Mouse (Mus musculus) natural killer cell, adult 2 months (primary cell): ENCODE measurements around the gene Srpk2.
"Not testable (repeated sequence)": the region's sequence is repeated elsewhere in the genome, so short reads cannot be mapped to it uniquely, and the experiment has no call there.

ENCODE experiments used
- DNase-seq, 2 experiments: peaks; one replicate each; pipeline ENCODE4 v3.0.0; 2022; ENCODE audit warnings: low spot score in 2 of 2

Gene Srpk2

DNA sequence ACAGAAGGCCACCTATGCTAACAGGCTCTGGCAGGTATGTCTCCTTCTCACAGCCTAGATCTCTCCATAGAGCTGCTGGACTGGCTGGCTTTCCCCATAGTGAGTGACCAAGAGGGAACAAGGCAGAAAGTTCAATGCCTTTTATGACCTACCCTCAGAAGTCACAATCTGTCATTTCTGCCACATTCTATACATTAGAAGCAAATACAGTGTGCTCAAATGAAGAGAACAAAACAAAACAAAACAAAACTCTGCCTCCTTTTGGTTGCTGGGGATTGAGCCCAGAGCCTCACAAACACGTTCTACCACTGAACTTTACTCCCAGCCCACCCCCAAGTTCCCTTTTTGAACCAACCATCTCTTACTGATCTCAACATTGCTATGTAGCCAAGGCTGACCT, at the start of gene Srpk2:
Gene Srpk2, minus strand, starts transcription at position 101 of the 400 bp plus-strand sequence.
- no peak for DNase-seq

DNA sequence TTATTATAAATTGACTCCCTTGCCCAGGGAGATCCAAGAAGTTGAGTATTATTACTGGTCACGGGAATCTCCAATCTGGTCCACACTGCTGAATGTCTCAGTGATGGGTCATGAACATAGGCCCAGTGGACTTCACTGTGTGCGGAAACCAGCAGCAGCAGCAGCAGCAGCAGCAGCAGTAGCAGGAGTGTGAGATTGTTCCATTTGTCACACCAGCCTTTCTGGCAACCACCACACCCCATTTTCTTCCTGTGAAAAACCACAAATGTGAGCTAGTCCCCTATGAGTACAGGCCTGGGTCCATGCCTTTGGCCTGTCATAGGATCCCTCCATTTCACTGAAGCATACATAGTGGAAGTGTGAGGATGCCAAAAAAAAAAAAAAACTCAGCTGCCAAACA, 37.5 kb upstream of the Srpk2 start:
- peak; percentile 57 to 79 for DNase-seq

DNA sequence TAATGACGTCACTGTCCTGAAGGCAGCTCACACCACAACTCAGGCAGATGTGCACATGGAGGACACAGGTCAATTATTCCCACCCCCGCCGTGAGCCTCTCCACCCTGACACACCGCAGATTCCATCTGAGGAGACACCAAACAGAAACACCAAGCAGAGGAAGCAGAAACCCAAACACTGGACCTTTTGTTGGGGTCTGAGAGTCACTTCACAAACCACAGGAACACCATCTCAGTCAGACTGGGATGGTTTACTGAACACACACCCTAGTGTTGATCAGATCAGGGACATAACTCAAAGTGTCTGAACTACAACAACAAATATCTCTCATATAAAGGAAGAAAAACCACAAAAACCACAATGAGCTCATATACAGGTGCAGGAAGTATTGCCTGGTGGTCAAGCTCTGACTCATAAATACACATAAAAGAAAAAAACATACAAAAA, 34.5 kb upstream of the Srpk2 start:
- peak; percentile 66 to 79 for DNase-seq

DNA sequence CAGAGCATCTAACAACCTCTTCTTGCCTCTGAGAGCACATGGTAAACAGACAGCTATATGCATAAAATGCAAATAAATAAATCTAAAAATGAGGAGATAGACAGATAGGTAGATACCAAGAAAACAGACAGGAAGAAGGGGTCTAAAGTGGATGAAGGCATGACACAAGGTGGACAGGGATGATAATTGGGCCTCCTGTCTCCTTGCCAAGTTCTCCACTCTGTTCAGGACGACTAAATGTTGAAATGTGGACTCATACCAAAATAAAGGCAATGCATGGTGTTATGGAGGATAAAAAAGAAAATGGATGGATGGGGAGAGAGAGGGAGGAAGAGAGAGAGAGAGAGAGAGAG, 33.7 kb upstream of the Srpk2 start:
- no peak for DNase-seq

DNA sequence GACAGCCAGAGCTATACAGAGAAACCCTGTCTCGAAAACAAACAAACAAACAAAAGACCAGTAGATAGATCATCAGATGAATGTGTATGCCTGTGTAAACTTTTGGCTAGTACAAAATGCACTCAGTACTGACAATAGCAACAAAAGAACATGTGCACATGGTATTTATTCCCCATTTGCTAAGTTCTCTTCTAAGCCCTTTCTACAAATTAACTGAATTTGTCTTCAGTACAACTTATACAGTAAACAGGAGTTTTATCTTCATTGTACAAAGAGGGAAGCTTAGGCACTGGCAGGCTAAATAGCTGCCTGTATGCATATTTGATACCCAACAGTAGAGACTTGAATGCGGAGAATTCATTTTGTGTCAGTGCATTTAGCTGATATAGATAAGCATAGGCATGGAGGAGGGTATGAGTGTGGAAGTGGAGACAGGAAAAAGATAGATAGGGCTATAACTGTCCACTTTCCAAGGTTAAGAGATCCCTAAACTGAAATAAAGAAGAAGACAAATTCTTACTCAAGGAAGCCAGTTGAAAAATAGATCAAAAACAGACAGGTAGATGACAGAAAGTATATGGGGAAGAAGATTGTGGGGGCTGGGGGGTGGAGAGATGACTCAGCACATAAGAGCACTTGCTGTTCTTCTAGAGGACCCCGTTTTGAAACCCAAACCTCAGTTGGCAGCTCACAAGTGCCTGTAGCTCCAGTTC, 33.2 kb upstream of the Srpk2 start:
- DNase-seq: no peak

DNA sequence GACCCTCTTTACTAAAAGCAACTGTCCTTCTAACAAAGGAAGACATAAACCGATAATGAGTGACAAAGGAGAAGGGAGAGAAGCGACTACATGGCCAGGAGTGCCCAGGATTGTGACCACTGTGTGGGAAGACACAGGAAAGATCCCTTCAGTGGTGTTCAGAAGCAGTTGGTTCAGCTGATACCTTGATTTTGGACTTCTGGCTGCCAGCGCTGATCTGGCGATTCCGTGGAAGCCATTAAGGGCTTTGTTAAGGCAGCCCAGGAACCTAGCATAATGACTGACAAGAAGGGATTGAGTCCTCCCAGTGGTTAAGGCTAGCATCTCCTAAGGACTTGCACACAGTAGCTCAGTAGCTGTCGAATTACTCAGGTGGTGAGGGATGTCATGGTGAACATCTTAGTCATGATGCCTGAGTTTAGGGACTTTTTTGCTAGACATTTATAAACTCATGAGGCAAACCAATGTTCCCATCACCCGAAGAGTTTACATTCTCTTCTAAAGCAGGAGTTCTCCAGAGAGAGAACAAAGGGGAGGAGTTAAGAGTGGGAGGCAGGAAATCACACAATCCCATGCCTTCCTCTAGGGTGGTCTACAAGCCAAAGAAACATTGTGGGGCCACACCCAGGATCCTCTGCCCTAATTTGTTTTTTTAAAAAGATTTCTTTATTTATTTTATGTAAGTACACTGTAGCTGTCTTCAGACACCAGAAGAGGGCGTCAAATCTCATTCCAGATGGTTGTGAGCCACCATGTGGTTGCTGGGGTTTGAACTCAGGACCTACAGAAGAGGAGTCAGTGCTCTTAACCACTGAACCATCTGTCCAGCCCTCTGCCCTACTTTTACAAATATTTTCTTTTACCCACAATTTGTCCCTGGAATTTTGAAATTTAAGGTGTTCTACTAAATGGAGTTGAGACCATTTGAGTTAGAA, 29.3 kb upstream of the Srpk2 start:
- no peak for DNase-seq

DNA sequence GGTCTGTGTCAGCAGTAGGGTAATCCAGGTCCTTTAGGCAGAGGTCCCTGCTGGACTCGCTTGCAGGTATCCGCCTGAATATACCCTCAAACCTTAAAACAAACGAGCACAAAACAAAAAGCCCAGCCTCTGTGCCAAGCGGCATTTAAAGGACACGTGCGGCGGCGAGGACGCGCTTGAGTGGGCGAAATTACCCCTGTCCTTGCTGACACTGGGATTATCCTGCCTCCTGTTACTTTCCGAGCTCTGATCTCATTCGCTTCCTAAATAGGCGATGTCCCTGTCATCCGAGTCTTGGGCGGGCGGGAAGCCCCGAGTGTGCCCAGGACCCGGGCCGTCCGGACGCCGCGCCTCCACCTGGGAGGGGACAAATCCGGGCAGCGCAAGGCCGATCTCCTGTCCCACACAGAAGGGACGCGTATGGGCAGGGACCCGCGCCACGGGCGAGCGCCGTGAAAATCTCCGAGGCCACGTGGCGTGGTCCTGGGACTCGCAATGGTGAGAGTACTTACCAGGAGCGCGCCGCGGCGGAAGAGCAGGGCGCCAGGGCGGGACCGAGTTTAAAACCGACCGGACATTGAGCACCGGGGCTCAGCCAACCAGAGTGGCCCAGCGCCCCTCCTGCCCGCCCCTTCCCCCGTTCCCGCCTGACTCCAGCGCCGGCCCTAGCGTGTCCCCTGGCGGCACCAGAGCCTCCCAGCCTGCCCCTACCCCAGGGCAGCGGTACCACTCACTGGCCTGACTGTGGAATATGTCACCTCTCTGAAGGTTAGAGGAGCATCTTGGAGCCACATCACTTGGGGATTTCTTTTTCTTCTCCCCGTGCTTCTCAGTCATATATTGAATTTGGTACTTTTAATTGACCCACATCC, 27.9 kb upstream of the Srpk2 start:
- DNase-seq: peak; percentile 78 to 80

DNA sequence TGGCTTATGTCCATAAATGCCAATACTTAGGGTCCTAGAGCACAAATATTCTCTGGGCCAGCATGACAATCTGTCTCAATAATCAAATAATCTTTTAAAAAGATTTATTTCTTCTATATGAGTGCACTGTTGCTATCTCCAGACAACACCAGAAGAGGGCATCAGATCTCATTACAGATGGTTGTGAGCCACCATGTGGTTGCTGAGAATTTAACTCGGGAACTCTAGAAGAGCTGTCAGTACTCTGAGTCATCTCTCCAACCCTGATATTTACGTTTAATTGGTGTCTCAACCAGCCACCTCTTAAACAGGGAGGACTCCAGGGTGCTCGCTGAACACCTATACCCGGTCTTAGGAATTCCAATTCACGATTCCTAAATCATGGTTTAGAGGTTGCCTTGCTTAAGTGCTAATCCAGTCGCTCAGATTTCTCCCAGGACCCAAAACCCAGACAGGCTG, 27.3 kb upstream of the Srpk2 start:
- DNase-seq: peak in 1 of 2 experiments; percentile 33

DNA sequence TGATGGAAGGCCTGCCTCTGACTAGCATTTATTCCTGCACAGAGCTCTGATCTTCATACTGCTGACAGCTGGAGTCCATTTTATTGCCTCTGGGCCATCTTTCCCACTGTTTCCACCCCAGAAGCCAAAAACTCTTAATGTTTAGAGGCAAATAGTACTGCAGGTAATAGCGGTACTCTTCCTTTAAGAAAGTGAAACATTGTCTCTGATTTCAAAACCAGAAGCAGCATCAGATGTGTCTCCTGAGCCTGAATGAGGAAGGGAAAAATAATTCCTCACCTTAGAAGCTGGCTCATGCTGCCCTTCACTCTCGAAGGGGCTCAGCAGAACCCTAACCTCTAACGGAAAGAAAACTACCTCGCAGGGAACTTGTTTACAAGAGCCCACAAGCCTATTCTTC, 26.8 kb upstream of the Srpk2 start:
- no peak for DNase-seq

DNA sequence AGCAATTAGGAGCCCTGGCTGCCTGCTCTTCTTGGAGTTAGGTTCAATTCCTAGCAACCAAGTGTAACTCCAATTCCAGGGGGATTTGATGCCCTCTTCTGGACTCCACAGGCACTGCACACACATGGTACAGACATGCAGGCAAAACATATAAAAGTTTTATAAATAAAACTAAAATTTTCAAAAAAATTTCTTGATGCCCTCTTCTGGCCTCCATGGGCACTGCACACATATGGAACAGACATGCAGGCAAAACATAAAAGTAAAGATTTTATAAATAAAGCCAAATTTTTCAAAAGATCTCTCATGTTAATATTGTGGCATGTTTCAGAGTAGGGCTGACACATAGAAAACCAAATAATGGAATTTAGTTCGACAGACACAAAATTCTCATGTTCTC, 25.2 kb upstream of the Srpk2 start:
- no peak for DNase-seq

DNA sequence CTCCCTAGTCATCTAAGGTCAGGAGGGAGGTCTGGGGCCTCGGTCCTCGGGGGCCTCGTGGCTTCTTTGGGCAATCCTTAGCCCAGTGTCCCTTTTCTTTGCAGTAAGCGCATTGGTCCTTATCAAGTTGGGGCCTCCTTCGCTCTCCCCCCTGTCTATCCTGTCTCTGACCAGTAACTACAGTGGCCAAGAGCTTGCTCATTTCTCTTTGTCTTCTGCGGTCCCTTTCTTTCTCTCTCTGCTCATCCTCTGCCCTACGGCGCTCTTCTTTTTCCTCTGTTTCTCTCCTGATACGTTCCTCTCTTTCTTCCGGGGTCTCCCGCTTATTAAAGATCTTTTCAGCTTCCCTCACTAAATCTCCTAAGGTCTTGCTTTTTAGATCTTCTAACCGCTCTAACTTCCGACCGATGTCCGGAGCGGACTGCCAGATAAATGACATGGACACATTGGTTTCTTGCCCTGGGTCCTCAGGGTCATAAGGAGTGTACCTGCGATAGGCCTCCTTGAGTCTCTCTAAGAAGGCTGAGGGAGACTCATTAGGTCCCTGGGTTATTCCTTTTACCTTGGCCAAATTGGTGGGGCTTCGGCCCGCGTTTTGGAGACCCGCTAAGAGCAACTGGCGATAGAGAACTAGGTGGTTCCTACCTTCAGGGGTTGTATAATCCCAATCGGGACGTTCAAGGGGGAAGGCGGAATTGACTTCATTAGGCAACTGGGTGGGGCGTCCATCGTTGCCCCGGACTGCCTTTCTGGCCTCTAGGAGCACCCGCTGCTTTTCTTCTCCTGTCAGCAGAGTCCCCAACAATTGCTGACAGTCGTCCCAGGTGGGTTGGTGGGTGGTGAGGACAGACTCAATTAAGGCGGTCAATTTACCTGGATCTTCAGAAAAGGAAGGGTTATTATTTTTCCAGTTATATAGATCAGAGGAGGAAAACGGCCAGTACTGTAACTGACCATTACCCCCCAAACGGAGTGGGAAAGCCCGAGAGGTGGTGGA, 22.5 kb upstream of the Srpk2 start:
- not testable (repeated sequence) for DNase-seq

DNA sequence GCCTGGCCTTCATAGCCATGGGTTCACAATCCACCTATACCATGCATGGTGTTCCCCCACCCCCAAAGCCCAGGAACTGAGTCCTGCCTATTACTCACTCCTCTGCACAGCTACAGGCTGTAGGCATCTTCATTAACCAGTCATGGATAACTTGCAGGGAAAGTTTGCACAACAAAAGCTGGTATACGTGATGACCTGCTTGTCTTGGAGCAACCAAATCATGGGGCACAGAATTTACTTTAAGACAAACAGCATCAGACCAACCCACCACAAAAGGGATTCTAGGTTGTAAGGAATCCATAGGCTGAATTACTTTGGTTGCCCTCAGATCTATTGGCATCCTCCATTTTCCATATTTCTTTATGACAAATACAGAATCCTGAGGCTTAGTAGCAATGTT, 13.0 kb upstream of the Srpk2 start:
- DNase-seq: no peak

DNA sequence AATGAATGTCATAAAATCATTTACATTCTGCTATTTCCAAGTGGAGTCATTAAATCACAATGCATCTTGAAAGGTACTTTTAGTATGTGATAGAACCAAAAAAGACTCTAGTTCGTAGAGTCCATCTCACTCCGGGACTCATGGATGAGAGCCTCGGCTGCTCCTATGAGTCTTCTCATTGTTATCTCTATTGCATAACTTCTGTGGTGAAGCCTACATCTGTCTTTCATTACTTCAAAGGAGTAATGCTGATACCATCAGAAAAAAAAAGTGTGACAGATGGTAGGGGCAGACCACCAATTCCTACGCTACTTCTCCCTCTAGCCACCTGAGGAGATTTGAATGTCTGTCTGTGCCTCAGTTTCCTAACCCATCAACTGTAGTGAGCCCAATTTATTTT, 986 bp downstream of the Srpk2 start:
- DNase-seq: no peak

DNA sequence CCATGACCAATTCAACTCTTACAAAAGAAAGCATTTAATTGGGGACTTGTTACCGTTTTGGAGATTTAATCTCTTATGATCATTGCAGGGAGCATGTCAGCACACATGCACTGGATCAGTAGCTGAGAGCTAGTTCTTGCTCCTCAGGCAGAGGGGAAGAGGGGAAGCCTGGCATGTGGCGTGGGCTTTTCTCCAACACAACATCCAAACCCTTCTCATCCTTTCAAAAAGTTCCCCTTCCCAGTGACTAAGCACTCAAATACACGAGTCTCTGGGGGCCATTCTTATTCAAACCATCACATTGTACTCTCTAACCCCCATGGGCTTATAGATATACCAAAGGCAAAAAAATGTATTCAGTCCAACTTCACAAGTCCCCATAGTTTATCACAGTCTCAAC, 5.4 kb downstream of the Srpk2 start:
- DNase-seq: no peak

DNA sequence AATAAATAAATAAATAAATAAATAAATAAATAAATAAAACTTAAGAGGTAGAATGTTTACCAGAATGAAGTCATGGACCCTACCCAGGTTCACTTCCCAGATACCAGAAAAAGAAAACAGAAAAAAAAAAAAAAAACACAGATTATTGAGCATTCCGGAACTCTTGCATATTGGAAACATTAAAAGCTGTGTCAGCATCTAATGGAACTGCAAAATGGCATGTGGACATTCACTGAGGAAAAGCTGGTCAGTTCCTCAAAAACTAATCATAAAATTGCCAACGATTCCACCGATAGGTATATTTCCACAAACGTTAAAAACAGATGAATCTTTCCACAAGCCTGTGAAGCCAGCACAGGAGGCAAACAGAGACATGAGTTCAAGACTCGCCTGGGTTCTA, 6.5 kb downstream of the Srpk2 start:
- no peak for DNase-seq

DNA sequence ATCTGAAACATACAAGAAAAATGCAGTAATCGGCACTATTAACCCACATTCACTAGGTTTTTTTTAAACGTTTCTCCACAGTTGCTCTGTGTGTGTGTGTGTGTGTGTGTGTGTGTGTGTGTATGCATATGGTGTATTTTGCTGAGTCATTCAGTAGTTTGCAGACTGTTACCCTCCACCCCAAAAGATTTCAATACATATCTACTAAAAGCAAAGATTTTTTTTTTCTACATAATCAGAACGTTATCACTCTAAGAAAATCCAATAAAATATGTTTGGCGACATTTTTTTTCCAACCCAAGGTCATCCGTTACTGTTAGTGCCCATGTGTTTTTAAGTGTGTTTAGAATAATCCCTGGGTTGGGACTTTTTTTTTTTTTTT, 7.4 kb downstream of the Srpk2 start:
- DNase-seq: no peak

DNA sequence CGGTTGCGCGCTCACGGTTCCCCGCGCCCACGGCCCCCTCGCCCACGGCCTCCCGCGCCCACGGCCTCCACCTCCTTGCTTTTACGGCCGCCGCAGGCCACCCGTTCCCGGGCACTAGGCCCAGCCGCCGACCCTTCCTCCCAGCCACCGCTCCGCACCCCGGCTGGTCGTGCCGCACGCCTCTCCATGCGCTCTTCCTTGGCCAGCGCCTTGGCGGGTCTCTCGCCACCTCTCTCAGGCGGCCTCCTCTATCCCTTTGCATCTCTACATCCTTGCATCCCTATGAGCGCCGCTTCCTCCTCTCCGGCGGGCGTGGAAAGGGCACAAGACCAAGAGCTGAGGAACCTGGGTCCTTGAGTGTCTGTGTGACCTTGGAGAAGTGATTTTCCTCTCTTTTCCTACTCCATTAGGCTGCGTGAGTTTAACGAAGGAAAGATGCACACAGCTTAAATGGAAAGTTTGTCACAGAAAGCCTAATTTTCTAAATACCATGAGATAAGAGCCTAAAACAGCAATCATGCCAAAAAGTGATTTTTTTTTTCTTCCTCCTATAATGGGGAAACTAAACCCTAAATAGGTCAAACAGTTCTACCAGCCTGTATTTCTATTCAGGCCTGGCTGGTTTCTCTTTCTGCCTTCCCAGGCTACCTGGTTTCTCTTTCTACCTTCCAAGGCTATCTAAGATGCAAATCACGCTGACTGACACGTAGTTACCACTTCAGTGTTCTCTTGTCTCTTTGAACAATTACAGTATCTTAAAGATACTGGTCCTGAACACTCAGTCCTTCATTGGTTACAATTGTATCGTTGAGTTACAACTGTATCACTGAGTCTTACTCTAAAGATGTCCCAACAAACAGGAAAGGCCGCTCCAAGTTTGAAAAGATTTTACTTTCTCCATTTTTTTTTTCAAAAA, 8.0 kb downstream of the Srpk2 start:
- no peak for DNase-seq

DNA sequence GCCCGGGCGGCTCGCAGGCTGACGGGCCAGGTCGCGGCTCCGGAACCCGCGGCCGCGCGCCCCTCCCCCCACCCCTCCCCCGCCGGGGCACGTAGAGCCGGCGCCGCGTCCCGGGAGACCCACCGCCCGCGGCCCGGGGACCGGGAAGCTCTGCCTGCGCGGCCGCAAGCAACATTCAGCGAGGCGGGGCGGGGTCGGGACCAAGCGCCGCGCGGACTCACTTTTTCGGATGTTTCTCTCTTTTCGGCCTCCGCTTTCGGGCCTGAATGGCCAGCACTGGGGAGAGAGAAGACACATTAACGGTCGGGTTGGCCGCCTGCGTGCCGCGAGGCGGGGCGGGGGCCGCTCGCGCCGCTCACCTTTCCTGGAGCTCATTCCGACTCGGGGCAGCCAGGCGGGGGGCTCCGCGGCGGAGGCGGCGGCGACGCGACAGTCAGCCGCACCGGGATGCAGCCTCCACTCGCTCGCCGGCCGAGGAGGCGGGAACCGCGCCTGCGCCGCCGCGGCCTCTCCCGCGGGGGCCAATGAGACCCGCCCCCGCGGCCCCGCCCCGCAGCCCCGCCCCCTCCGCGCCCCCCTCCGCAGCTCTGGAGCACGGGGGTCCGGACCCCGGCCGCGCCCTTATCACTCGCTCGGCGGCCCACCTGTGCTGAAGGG, 8.8 kb downstream of the Srpk2 start:
- DNase-seq: peak; percentile 5 to 31

DNA sequence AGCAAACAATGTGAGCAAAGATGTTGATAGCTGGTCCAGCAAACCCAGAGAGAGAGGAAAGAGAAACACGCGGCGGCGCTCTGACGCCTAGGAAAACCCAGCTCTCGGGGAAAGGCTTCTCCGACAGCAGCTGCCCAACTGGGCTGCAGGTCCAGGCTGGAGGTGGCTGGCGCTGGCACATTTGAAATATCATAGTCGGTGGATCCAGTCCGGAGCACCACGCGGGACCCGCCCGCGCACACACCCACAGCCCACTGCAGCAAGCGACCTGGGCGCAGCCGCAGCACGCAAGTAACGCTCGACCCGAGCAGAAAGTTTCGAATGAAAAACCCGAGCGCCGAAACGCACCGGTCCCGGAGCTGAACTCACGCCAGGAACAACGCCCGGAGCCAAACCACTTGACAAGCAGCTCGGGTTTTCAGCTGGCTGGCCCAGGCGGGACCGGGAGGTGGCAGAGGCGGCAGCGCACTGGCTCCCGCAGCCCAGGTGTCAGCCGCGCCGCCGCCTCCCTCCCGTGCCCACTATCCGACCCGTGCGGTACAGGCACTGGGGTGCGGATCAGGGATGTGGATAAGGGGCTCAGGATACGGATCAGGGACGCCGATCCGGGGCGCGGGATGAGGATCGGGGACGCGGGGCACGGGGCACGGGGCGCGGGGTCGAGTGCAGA, 9.5 kb downstream of the Srpk2 start:
- peak; percentile 12 to 34 for DNase-seq
